Mouse (Mus musculus) adrenal gland, adult 2 months (tissue): Measurements from ENCODE around the gene Zfp644. TPM values are rescaled to one million over a fixed set of nuclear protein-coding genes. Genes with fewer than 3 reads are reported as not detected.
"Not testable (repeated sequence)": the region's sequence is repeated elsewhere in the genome, so short reads cannot be mapped to it uniquely, and the experiment has no call there.

Experiments
- DNase-seq: peaks from one replicate; pipeline ENCODE4 v3.0.0; 2021
- long read RNA-seq: library from polyadenylated mRNA; stranded (forward); transcript quantifications from one replicate; pipeline ENCODE4 v2.0.0, GENCODE M21; 2021
- polyA plus RNA-seq: library from polyadenylated mRNA; depleted of rRNA; stranded (reverse); fragments of >200 nt; gene quantifications from 2 replicates; pipeline ENCODE4 v1.2.3, GENCODE M21; 2012; rRNA removed
- total RNA-seq, 2 experiments: library from RNA; stranded (reverse); gene quantifications; 2 replicates each; pipeline ENCODE4 v1.2.3; 2021

Gene Zfp644
- total RNA-seq (10 to 100 TPM; 63.5 to 65.2 TPM), polyA plus RNA-seq (4.4 and 5.6 TPM in 2 replicates)
- long read RNA-seq, partial matches to known transcripts: 1 of 6 reads
- long read RNA-seq, other reads (novel, unspliced or antisense): 4 of 6 reads

DNA sequence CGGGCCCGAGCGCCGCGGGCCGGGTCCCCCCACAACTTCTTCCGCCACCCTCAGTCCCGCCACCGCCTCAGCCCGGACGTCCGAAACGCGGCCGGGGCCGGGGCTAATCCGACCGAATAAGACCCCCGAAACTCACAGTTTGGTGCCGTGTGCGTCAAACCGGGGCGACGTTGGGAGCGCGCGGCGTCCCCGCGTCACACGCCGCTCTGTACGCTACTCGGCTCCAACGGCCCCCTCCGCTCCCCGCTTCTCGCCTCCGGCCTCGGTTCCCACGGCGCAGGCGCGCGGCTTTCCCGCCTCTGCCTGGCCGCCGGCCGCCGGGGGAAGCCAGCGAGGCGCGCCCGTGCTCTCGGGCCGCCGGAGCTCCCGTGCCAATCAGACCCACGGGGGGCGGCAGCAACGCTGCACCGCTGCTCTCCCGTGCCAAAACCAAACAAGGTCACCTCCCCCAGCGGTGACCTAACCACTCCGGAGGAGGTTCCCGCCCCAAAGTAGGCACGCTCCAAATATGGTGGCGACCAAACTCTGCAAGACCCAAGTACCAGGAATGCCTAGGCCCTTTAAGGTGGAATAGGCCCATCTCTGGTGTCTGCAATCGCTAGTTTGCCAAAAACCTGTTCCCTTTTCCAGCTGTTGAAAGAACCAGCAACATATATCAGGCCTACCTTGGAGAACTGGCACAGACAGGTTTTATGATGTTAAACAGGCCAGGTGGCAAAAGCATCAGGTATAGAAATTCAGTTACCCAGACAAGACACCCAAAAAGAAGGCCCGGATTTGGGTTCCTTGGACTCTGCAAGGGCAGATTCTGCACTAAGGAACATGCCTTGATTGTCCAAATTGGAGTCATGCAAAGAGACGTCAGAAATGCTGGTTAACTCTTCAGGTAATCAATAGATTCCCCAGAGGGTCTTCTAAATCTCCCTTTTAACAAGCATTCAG is at the start of gene Zfp644:
TSS of gene Zfp644 (minus strand) at position 892 of the 942 bp plus-strand sequence.
- peak; percentile 94 for DNase-seq

DNA sequence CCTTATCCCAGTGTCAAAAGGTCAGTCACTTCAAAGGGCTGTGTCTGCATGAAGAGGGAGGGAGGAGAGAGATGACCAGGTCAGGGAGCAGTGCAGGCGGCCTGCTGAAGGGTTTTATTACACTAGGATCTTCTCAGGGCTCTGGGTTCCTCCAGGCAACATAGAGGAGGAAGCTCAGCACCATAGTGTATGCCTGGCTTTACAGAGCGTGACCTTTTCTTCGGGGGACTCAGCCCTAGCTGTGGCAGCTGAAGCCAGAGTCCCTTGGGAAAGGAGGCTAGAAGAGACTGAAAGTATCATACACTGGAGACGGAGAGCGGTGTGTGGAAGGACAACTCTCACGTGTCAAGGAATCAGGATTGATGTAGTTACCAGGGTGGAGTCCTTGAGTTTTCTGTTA is 42.6 kb upstream of the Zfp644 start:
- no peak for DNase-seq

DNA sequence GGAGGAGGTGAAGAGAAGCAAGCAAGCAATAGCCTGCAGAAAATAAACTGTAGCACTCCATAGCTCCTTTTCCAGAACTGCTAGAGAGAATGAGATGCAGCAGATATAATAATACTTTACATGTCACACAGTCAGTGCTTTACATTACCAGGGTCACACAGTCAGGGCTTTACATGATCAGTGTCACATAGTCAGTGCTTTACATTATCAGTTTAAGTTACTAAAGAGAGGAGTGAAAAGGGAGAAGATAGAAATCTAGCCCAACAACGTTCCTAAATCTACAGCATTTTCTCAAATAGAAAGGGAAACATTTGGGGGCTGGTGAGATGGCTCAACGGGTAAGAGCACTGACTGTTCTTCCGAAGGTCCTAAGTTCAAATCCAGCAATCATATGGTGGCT is 26.4 kb upstream of the Zfp644 start:
- no peak for DNase-seq

DNA sequence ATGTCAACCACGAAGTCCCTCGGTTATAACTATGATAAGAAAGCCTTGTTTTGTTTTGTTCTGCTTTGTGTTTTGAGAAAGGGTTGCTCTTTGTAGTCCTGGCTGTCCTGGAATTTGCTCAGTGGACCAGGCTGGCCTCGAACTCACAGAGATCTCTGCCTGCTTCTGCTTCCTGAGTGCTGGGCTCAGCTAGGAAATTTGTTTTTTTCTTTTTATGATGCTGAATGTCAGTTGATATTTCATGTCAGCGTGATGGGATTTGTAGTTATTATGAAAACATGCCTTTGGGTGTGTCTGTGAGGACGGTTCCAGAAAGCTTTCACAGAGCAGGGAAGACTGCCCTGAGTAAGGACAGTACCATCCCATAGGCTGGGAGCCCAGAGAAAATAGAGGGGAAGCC is 25.7 kb upstream of the Zfp644 start:
- DNase-seq: no peak

DNA sequence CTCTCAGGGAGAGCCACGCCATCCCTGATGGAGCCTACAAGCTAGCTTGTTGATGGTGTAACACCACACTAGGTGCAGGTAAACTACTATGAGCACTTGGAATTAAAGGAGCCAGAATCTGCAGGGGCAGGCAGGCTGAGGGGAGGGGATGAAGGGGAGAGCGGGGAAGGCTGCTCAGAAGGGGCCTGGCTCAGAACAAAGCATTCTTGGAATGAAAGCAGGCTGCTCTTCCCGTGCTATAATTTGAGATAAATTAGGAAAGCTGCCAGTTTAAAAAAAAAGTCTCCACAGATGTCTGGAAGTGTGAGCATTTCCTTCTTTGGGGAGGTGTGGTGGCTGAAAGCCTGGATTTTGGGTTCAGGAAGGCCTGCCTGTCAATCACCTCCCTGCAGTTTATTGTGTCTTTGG is 14.8 kb upstream of the Zfp644 start:
- DNase-seq: no peak

DNA sequence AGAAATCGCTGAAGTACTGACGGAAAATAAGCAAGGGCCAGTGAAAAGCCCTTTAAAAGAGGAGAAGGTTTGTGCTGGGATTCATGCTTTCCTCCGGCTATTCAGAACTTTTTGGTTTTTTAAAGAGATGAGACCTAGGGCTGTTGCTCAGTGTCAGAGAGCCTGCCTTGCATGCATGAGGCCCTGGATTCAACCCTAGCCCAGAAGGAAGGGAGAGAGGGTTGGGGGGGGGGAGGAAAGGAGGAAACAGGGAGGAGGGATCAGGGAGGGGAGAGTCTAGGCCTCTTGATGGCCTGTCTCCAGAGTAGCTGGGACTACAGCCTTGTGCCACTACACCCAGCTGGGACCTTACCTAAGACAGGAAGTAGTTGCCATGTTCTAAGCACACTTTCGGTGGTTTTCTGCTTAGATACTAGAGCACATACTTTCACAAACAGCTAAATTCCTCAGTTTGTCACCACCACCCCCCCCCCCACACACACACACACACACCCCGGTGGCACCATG is 14.2 kb upstream of the Zfp644 start:
- DNase-seq: no peak

DNA sequence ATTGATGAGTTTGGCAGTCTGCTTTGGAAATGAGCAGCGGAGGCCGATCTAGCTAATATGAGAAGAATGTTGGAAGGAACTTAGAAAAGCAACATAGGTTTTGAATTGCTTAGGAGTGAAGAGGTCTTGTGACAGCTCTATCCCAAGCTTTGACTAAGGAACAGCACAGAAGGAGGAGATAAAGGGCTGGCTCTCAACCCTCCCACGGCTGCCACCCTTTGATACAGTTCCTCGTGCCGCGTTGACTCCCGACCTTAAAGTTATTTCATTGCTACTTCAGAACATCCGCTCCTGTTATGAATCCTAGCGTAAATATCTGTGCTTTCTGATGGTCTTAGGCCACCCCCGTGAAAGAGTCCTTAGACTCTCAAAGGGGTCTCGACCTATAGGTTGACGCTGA is 13.5 kb upstream of the Zfp644 start:
- DNase-seq: no peak

DNA sequence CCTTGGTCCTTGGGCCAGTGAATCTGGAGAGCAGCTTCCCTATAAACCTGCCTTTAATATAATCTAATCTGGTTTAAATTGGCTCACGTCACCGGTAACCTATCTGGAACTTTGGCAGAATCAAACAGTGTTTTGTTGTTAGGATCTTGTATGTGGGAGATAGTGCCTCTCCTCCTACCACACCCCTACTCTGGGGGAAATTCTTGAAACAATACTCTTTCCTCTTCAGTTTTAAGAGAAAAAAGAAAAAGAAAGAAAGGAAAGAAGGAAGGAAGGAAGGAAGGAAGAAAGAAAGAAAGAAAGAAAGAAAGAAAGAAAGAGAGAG is 13.0 kb upstream of the Zfp644 start:
- no peak for DNase-seq

DNA sequence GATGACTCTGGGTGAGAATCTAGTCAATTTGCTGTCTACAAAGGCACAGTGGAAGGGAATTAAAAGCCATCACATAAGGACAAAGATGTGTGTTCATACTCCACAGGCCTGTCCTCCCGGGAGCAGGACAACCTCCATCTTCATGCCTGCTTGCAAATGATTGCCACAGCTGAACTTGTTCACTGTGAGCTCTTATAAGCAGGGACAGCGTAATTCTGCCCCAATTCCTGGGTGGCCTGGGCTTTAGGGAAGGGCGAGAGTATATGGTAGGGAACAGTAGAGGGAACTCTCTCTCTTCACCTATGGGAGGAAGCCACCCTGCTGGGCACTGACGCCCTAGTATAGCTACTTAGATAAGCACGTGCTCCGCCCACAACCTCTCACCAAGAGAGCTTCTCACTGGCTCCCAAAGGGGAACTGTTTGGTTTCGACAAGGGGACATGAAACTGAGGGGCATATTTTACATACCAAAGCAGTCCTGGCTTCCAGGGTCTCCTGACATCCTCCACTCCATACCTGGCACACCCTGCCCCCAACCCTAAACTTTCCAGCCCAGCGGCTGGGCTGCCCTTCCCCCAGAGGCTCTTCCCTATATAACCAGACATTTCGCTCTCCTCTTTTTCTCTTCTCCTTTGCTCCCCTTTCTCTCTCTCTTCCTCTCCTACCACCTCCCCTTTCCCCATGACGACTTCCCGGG is 12.4 kb upstream of the Zfp644 start:
- no peak for DNase-seq

DNA sequence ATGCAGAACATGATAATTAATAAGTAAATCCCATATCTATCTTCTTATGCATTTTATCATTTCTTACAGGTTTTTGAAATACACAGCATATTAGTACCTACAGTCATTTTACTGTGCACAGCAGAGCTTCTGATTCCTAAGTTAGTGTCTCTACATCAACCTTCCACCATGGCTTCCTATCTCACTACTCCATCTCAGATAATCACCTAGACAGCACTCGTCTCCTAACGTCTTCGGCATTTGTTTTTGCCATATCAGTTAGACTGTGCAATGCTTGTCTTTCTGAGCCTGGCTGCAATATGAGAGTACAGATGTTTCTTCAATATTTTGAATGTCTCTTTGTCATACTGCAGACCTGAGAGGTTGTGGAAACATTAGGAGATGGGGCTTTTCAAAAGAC is 9.3 kb upstream of the Zfp644 start:
- DNase-seq: no peak

DNA sequence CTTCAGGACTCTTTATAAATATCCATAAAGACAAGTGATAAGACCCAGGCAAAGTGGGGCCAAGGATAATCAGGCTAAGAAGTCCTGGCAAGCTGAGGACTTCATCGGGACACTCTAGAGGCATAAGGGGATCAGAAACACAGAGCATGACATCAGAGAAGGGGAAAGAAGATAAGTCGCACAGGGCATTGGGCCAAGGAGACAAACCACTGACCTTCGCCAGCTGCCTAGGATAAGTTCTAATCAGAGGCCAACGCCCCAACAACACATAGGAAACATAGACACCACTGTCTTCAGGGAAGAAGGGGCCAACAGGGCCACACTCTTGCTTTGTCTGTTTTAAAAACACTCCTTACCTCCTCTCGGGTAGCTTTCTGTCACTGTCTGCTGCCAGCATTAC is 8.1 kb upstream of the Zfp644 start:
- DNase-seq: no peak

DNA sequence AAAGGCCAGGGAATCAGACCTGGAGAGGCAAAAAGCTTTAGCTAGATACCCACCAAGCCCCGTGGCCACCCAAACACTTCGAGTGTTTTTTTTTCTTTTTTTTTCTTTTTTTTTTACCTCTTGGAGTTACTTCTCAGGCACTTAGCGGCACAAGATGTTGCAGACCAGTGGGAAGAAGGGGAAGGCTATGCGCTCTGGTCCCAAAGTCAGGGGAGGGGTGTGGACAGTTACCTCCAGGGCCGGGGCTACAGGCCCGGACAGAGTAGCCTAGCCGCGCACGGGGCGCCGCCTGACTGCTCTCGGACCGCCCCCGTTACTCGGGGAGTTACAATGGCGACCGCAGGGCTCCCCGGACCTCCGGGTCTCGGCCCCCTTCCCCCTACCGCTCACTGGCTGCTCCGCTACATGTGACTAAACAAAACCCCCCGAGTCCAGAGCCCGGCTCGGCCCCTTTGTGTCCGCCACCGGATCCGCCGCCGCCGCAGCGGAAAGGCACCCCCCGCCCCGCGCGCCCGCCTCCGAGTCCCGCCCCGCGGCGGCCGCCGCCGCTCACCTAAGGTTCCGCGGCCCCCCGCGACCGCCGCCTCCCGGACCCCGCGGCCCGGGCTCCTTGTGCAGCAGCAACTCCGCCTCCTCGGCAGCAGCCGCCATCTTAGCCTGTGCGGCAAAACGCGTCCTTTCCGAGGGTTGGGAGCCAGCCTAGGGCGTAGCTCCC is 1.2 kb downstream of the Zfp644 start:
- DNase-seq: peak; percentile 87

DNA sequence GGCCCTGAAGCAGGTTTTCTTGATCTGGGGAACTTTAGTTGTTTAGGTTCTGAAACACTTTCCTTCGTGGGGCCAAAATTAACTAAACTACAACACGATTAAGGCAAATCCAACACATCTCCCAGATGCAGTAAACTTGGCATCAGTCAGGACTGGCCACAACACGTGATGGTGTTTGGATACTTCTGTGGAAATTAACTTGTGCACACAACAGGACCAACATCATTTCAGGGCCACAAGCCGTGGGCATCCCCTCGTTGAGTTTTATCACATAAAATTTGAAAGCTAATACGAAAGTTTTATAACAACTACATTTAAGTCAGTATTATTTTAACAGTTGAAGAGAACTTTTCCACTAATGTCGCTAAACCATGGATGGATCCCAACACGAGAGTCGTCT is 1.9 kb downstream of the Zfp644 start:
- DNase-seq: no peak

DNA sequence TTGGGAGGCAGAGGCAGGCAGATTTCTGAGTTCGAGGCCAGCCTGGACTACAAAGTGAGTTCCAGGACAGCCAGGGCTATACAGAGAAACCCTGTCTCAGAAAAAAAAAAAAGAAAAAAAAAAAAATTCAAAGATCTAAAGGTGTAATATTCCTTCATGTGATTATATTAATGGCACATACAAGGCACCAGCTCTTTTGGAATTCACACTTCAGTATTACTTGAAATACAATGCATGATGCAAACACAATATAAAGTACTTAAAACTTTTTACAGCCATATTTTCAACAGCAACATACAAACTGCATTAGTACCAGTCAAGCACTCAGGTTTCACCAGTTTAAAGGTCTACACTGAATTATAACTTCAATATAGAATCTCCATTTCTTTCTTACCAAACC is 2.4 kb downstream of the Zfp644 start:
- DNase-seq: no peak

DNA sequence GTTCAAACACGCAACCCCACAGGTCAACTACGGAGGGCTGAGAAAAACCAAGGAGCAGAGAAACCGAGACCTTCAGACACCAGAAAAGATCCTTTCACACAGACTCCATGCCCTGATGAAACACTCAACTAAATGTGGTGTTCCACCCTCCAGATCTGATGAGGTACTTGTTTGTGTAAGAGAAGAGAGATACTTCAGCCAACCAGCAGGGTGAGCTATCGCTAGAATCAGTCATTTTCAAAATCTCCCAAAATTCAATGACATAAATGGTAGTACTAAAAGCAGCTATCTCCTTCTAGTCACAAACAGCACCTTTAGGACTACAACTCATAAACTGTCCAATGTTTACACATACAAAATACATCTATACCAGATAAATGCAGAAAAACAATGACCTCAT is 4.1 kb downstream of the Zfp644 start:
- no peak for DNase-seq

DNA sequence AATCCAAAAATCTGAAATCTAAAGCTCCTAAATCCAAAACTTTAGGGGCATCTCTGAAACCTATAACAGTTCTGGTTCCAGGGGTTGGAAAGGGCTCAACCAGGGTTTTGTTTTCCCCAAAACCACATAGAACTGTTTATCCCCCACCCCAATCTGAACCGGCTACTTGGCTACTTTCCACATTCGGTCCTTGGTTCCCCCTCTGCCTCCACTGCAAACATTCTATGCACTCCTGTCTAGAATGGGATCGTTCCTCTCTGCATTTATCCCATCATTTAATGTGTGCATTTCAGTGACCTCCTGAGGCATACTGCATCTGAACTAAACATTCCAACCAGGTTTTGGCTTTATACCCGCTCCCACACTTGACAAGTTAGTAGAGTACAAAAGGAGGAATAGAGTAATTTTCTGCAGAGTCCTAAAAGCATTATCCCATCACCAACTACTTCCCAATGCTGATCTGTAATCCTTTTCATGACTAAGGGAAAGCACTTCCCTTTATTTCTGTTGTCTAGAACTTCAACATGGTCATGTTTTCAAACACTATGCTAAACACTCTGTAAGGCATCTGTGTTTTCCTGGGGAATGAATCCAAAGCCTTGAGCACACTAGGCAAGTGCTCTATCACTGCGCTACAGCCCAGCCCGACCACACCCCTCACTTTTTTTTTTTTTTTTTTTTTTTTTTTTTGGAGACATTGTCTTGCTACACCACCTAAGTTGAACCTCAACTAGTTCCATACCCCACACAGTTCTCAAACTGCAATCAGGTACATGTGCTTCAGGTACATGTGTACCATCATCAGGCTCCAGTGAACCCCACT is 16.2 kb downstream of the Zfp644 start:
- no peak for DNase-seq

DNA sequence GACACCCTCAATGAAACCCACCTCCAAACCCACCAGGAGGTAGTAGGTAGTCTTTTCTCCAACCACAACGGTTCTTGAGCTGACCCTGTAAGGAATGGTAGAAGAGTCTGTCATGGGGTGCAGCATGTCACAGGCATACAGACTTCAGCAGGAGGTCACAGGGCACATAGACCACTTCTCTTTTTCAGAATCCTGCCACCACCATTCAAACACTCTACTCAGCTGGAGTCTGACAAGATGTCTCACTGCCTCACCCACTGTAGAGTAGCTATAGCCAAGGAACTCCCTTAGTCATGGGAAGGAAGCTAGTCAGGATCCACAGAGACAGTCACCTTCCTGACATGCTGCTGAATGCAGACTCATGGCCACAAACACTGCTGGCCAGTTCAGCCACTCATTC is 17.4 kb downstream of the Zfp644 start:
- no peak for DNase-seq

DNA sequence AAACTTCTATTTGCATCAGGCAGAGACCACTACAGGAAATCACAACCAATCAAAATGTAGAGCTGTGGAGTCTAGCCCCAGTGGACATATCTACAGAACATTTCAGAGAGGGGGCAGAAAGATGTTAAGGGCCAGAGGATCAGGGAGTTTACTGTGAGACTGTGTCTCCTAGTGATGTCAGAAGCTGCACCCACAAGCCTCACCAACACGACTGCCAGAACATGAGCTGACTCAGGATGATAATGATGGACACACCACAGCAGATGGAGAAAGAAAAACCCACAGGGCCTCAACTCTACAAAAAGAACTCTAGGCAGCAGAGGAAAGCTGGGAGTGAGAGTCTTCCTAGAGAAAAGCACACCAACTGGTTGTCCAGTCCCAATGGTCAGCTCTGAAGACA is 18.3 kb downstream of the Zfp644 start:
- DNase-seq: not testable (repeated sequence)

DNA sequence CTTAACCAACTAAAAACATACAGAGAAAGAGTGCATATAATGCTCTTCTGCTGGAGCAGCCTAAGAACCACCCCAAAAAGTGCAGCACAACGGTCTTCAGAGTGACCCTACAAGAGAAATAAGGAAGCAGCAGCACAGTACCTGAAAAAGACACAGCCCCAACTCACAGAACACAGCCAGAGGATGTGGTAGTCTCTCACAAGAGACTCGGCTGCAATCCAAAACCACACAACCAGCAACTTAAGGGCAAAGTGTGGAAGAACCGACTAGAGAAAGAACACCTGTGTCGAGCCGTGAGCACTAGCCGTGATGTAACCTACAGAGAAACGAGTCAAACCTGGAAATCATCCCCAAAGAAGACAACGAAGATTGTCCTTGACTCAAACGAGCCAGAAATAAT is 20.3 kb downstream of the Zfp644 start:
- no peak for DNase-seq

DNA sequence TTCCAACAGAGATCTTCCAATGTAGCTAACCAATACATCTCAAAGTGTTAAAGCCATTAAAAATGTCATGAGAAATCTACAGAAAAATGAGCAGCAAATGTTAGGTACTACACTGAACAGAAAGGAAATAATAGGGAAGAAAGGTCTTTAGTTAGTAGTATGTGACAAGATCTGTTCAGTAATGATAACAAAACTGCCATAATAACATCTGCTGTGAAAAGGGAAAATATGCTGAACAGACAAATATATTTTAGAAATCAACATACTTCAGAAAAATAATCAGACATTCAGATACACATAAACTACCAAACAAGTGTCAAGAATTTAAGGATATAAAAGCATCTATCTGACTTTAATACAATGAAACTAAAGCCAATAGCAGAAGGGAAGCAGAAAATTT is 24.5 kb downstream of the Zfp644 start:
- DNase-seq: no peak

DNA sequence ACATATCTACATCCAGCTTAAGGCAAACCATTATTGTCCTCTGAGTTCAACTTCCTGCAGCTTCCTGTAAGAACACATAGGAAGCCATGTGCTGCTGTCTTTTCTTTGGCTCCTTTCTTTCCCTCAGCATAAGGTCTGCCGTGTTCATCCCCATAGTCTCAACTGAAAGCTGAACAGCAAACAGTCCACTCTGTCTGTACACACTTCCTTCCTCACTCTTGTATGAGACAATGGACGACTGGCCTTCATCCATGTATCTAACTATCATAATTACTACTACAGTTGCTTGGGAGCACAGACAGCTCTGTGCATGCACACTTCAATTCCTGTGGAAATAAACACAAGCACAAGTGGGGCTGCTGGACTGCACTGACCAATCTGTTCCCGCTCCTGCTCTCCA is 25.2 kb downstream of the Zfp644 start:
- DNase-seq: no peak

DNA sequence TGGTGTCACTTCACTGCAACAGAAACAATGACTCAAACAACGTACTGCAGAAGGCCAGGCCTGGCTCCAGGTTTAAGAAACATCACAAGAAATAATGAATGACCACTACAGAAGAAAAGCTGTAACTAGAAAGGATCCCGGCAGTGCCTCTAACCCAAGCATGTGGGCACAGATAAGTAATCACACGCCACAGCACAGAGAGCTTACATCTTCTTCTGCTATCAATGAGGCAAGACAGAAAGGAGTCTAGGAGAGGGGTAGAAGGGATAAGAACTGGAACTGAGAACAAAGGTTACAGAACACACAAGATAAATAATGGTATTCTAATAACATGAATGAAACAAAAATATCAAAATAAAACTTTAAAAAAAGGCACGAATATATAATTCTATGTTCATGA is 32.2 kb downstream of the Zfp644 start:
- no peak for DNase-seq
